ENCODE assay signal across 9 mouse cellular contexts in the genomic region with DNA sequence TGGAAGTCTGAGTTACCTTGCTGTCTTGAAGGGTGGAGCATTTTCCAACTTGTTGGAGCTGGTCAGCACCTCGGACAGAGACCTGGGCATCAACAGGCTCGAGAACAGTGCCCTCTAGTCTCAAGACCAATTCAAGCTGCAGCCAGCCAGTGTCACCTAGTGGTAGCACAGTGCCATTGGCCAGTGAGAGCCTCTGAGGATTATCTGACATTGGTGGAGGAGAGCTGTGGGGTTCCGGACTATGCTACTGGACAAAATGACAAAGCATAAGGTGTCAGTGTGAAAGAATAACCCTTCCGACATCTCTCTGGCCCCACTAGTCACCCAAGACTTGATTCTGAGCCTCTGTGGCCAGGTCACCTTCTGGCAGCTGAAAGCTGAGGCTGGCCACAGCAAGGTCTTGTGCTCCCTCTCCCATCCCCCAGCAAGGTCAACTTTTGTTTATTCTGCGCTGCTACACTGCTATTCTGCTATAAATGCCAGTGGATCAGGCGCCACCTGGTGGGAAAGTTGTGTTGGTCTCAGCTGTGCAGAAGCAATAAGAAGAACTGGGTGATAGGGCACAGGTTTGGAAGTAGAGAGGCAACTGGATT.
DNase-seq lines count a peak whose midpoint lies in the region; ATAC-seq lines count a peak whose summit lies in the region.
"Had no signal": no experiment of that assay in that cellular context is flagged by ENCODE, and none has a peak within 500 bp of the region (broad histone marks: within the 10 kb centered on the region; RNA-seq: fewer than 3 reads in every experiment).

No protein-coding gene starts in this region.

- H3K4me2 ChIP-seq in forebrain, embryonic 15.5 days (replicated peaks): no peak overlapping the region
- no peak overlapping the region for H3K4me2 ChIP-seq in lung, embryonic 16.5 days (ENCODE audit: low read depth, low read length)

- DNase-seq in MEL-GATA-1-ER (ENCODE audit: extremely low read depth, low read depth): peak; percentile 23
- DNase-seq in cerebellum, adult 11 months: peak; percentile 28
- peak; percentile 31 to 36 for DNase-seq in heart, postnatal 36 days
- peak; percentile 35 to 72 for DNase-seq in layer of hippocampus, adult 18-20 months (ENCODE audit: low spot score in 2 of 2)
- DNase-seq in retina, embryonic 14.5 days (ENCODE audit: low spot score): peak; percentile 83

- no peaks in the 10 kb centered on the region for H3K9me3 ChIP-seq in forebrain, embryonic 15.5 days
- H3K9me3 ChIP-seq in lung, embryonic 16.5 days (ENCODE audit: control insufficient read depth, low read length): no peaks in the 10 kb centered on the region

- H3K4me1 ChIP-seq in forebrain, embryonic 15.5 days: peaks cover 16% of the 10 kb centered on the region
- no peaks in the 10 kb centered on the region for H3K4me1 ChIP-seq in lung, embryonic 16.5 days (replicated peaks; ENCODE audit: control insufficient read depth, insufficient read depth, low read length)

- H3K27ac ChIP-seq in forebrain, embryonic 15.5 days (replicated peaks): no peak overlapping the region
- H3K27ac ChIP-seq in lung, embryonic 16.5 days (ENCODE audit: low read length): no peak overlapping the region

- H3K4me3 ChIP-seq in forebrain, embryonic 15.5 days: no peak overlapping the region
- no peak overlapping the region for H3K4me3 ChIP-seq in lung, embryonic 16.5 days (ENCODE audit: low read length)
- H3K4me3 ChIP-seq: erythroblast, embryonic 14.5 days had no signal

- intact Hi-C loops in heart, postnatal 36 days (cut with DNase I): loop anchor here (1.0 kb wide), 1 partner anchor 447 kb away; no protein-coding TSS in a partner anchor

- ATAC-seq in forebrain, embryonic 15.5 days (replicated peaks): peak; percentile 81
- ATAC-seq in lung, embryonic 16.5 days (ENCODE audit: low read depth): peak; percentile 68
- no peak for ATAC-seq in monocyte, adult 5-6 weeks (replicated peaks; ENCODE audit: insufficient number of reproducible peaks, low FRiP score, low TSS enrichment, poor library complexity, severe bottlenecking)

- H3K9ac ChIP-seq in forebrain, embryonic 15.5 days (replicated peaks): no peak overlapping the region
- no peak overlapping the region for H3K9ac ChIP-seq in lung, embryonic 16.5 days (ENCODE audit: low read length)

- no peaks in the 10 kb centered on the region for H3K36me3 ChIP-seq in forebrain, embryonic 15.5 days
- H3K36me3 ChIP-seq in lung, embryonic 16.5 days (ENCODE audit: control insufficient read depth, insufficient read depth, low read length): no peaks in the 10 kb centered on the region

- no peaks in the 10 kb centered on the region for H3K27me3 ChIP-seq in forebrain, embryonic 15.5 days
- no peaks in the 10 kb centered on the region for H3K27me3 ChIP-seq in lung, embryonic 16.5 days (ENCODE audit: control insufficient read depth, insufficient read depth, low read depth, low read length)

- WGBS in forebrain, embryonic 15.5 days: 14% methylated on average over 6 of the region's 6 CpGs
- WGBS in lung, embryonic 16.5 days: 8% methylated on average over 6 of the region's 6 CpGs

Comparison
In these comparisons a context has a peak if more than half of its experiments do, and no peak if none do; other contexts are left out.
1. DNase-seq: peak in every context shown above with its lines; median percentile 83 in retina, embryonic 14.5 days; 54 in layer of hippocampus, adult 18-20 months; 34 in heart, postnatal 36 days; 28 in cerebellum, adult 11 months; 23 in MEL-GATA-1-ER.